Mouse (Mus musculus): ENCODE results near the gene Exosc7. TPM values are rescaled to one million over a fixed set of nuclear protein-coding genes. Genes with fewer than 3 reads are reported as not detected.

The Exosc7 gene
- polyA plus RNA-seq, 1 experiment = 44.4 TPM

GRCm38 (mm10) chr9:123103425-123103824 lies 9.6 kb upstream of the Exosc7 start:
- Histone ChIP-seq H3K4me1 (ENCODE audit: control insufficient read depth, insufficient read depth, low read length) (peaks cover 2% of the 10 kb centered on the region; the same call in 1 of the 2 replicates), H3K4me3 (replicated peaks; ENCODE audit: control insufficient read depth, low read depth, low read length) (no peak overlapping the region), H3K27ac (ENCODE audit: control insufficient read depth, insufficient read depth, low read depth, low read length, poor library complexity) (no peak overlapping the region)
- TF ChIP-seq CTCF (IDR thresholded peaks at IDR 0.05; ENCODE audit: control insufficient read depth, insufficient read depth, low read length) (no peak), POLR2A (IDR thresholded peaks at IDR 0.05; ENCODE audit: borderline replicate concordance, control insufficient read depth, low read depth, low read length) (no peak)

- Histone ChIP-seq H3K4me3 (replicated peaks; ENCODE audit: control insufficient read depth, low read depth, low read length) (no peak overlapping the region), H3K27ac (ENCODE audit: control insufficient read depth, insufficient read depth, low read depth, low read length, poor library complexity) (no peak overlapping the region), H3K4me1 (ENCODE audit: control insufficient read depth, insufficient read depth, low read length) (peaks cover 2% of the 10 kb centered on the region; the same call in 1 of the 2 replicates)
- TF ChIP-seq CTCF (IDR thresholded peaks at IDR 0.05; ENCODE audit: control insufficient read depth, insufficient read depth, low read length) (no peak), POLR2A (IDR thresholded peaks at IDR 0.05; ENCODE audit: borderline replicate concordance, control insufficient read depth, low read depth, low read length) (no peak)
These were observed 8.7 kb upstream of the Exosc7 start for GRCm38 (mm10) chr9:123104362-123104761.

- 83% methylated on average over 4 of the region's 4 CpGs for whole genome bisulfite sequencing
- no peak overlapping the region for H3K4me3 ChIP-seq (replicated peaks; ENCODE audit: control insufficient read depth, low read depth, low read length)
- H3K27ac ChIP-seq (ENCODE audit: control insufficient read depth, insufficient read depth, low read depth, low read length, poor library complexity) = no peak overlapping the region
- H3K4me1 ChIP-seq (ENCODE audit: control insufficient read depth, insufficient read depth, low read length) = peaks cover 2% of the 10 kb centered on the region; the same call in 1 of the 2 replicates
- no peak for TF ChIP-seq CTCF (IDR thresholded peaks at IDR 0.05; ENCODE audit: control insufficient read depth, insufficient read depth, low read length)
- no peak for TF ChIP-seq POLR2A (IDR thresholded peaks at IDR 0.05; ENCODE audit: borderline replicate concordance, control insufficient read depth, low read depth, low read length)
These were observed 5.8 kb upstream of the Exosc7 start for GRCm38 (mm10) chr9:123107186-123107585.

- H3K4me1 ChIP-seq (ENCODE audit: control insufficient read depth, insufficient read depth, low read length) = peaks cover 2% of the 10 kb centered on the region; the same call in 1 of the 2 replicates
- TF ChIP-seq POLR2A (IDR thresholded peaks at IDR 0.05; ENCODE audit: borderline replicate concordance, control insufficient read depth, low read depth, low read length) (no peak), CTCF (IDR thresholded peaks at IDR 0.05; ENCODE audit: control insufficient read depth, insufficient read depth, low read length) (no peak)
- no peak overlapping the region for H3K4me3 ChIP-seq (replicated peaks; ENCODE audit: control insufficient read depth, low read depth, low read length)
- 57% methylated on average over 7 of the region's 7 CpGs for WGBS
- H3K27ac ChIP-seq (ENCODE audit: control insufficient read depth, insufficient read depth, low read depth, low read length, poor library complexity) = peak overlapping the region; percentile 45; the same call in 1 of the 2 replicates
These were observed 3.8 kb upstream of the Exosc7 start for GRCm38 (mm10) chr9:123109188-123109587.

- peak overlapping the region; percentile 37 for H3K4me3 ChIP-seq (replicated peaks; ENCODE audit: control insufficient read depth, low read depth, low read length)
- TF ChIP-seq CTCF (IDR thresholded peaks at IDR 0.05; ENCODE audit: control insufficient read depth, insufficient read depth, low read length) (no peak), POLR2A (IDR thresholded peaks at IDR 0.05; ENCODE audit: borderline replicate concordance, control insufficient read depth, low read depth, low read length) (no peak)
- peak overlapping the region; percentile 23; the same call in 1 of the 2 replicates for H3K27ac ChIP-seq (ENCODE audit: control insufficient read depth, insufficient read depth, low read depth, low read length, poor library complexity)
- WGBS = 31% methylated on average over 8 of the region's 8 CpGs
- no peaks in the 10 kb centered on the region; the same call in 1 of the 2 replicates for H3K4me1 ChIP-seq (ENCODE audit: control insufficient read depth, insufficient read depth, low read length)
These were observed 1.2 kb upstream of the Exosc7 start for GRCm38 (mm10) chr9:123111751-123112221.

- 61% methylated on average over 6 of the region's 6 CpGs for WGBS
- Histone ChIP-seq H3K27ac (ENCODE audit: control insufficient read depth, insufficient read depth, low read depth, low read length, poor library complexity) (no peak overlapping the region), H3K4me1 (ENCODE audit: control insufficient read depth, insufficient read depth, low read length) (no peaks in the 10 kb centered on the region; the same call in 1 of the 2 replicates), H3K4me3 (replicated peaks; ENCODE audit: control insufficient read depth, low read depth, low read length) (peak overlapping the region; percentile 82)
- TF ChIP-seq CTCF (IDR thresholded peaks at IDR 0.05; ENCODE audit: control insufficient read depth, insufficient read depth, low read length) (no peak), POLR2A (IDR thresholded peaks at IDR 0.05; ENCODE audit: borderline replicate concordance, control insufficient read depth, low read depth, low read length) (no peak)
These were observed 916 bp downstream of the Exosc7 start for GRCm38 (mm10) chr9:123113931-123114330.

- H3K4me3 ChIP-seq (replicated peaks; ENCODE audit: control insufficient read depth, low read depth, low read length) = no peak overlapping the region
- TF ChIP-seq CTCF (IDR thresholded peaks at IDR 0.05; ENCODE audit: control insufficient read depth, insufficient read depth, low read length) (no peak), POLR2A (IDR thresholded peaks at IDR 0.05; ENCODE audit: borderline replicate concordance, control insufficient read depth, low read depth, low read length) (no peak)
- no peak overlapping the region for H3K27ac ChIP-seq (ENCODE audit: control insufficient read depth, insufficient read depth, low read depth, low read length, poor library complexity)
- WGBS = 90% methylated on average over 1 of the region's 1 CpGs
- H3K4me1 ChIP-seq (ENCODE audit: control insufficient read depth, insufficient read depth, low read length) = no peaks in the 10 kb centered on the region; the same call in 1 of the 2 replicates
These were observed 2.6 kb downstream of the Exosc7 start for GRCm38 (mm10) chr9:123115566-123115965.

GRCm38 (mm10) chr9:123123017-123123416 lies 10.0 kb downstream of the Exosc7 start:
- no peak overlapping the region for H3K27ac ChIP-seq (ENCODE audit: control insufficient read depth, insufficient read depth, low read depth, low read length, poor library complexity)
- 87% methylated on average over 3 of the region's 3 CpGs for WGBS
- no peak overlapping the region for H3K4me3 ChIP-seq (replicated peaks; ENCODE audit: control insufficient read depth, low read depth, low read length)
- peaks cover 2% of the 10 kb centered on the region; the same call in 1 of the 2 replicates for H3K4me1 ChIP-seq (ENCODE audit: control insufficient read depth, insufficient read depth, low read length)
- TF ChIP-seq CTCF (IDR thresholded peaks at IDR 0.05; ENCODE audit: control insufficient read depth, insufficient read depth, low read length) (no peak), POLR2A (IDR thresholded peaks at IDR 0.05; ENCODE audit: borderline replicate concordance, control insufficient read depth, low read depth, low read length) (no peak)
